Mouse (Mus musculus) right cerebral cortex, adult 2 months (tissue): Measurements from ENCODE around the gene Kirrel2.

Experiments used
- DNase-seq, 2 experiments: peaks; one replicate each; pipeline ENCODE4 v3.0.0; 2021 to 2022; ENCODE audit warnings: low spot score in 2 of 2

The Kirrel2 gene

GRCm38 (mm10) chr7:30450241-30450640, 7.2 kb downstream of the Kirrel2 start:
- DNase-seq = no peak

DNA sequence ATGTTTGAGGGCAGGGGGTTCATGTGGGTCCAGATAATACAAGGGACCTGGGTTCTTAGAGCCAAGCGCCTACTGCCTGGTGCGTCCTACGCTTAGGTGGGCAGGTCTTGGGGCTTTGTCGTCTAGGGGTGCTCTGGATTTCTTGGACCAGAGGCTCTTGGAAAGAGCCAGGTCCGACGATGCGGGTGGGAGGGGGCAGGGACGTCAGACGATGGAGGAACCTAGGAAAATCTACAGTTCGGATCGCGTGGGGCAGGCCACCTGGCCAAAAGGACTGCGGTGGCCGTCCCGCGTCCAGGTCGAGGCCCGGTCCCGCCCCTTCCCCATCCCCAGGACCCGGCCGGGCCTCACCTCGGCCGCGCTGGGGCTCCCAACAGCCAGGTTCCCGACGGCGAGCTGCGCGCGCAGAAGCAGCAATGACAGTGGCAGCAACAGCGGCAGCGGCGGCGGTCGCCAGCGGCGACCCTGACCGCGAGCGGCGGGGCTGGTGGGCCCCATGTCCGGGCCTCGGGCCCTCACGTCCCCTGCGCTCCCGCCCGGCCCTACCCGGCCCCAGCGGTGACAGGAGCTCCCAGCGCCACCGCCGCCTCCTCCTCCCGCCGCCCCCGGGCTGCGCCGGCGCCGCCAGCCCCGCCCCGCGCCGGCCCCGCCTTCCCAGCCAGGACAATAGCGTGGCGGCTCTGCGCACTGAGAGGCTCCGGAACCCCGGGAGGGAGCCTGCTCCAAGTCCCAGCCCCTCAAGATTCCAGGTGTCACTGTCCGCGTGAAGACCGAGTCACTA, 12.3 kb downstream of the Kirrel2 start, which contains the start of gene Aplp1:
Aplp1 (minus strand) TSS at position 565 of the 781 bp plus-strand sequence.
- DNase-seq = peak; percentile 78 to 80

DNA sequence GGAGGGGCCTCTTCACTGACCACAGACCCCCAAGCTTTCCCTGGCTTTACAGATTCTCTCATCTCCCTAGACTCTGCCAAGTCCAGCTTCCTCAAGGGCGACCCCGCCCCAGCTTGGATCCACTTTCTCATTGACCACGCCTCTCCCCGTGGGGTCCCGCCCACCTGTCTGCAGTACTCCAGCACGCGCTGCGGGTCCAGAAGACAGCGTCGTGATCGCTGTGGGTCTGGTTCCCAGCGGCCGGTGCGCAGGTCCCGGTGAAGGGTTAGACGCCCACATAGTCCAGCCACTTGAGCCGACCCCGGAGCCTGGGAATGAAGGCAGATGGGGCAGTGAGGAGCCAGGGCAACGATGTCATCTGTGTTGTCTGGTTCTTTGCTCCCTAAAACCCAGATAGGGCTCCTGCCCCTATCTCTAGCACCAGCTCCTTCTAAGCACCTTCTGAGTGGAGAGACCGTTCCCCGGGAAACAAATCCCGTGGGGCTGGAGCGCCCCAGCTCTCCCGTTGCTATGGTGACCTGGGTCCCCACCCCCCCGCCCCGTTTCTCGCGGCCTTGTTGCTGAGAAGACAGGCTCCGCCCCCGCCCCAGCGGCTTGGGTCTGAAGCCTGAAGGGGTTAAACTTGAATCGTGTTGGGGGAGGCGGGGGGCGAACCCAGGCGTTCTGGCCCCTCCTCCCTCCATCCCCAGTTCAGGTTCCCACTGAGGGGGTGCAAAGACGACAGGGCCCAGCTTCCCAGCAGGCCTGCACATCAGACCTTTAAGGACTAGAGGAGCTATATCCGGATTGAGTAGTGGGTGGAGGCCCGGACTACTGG, 13.1 kb downstream of the Kirrel2 start:
- DNase-seq = peak; percentile 71 to 79

DNA sequence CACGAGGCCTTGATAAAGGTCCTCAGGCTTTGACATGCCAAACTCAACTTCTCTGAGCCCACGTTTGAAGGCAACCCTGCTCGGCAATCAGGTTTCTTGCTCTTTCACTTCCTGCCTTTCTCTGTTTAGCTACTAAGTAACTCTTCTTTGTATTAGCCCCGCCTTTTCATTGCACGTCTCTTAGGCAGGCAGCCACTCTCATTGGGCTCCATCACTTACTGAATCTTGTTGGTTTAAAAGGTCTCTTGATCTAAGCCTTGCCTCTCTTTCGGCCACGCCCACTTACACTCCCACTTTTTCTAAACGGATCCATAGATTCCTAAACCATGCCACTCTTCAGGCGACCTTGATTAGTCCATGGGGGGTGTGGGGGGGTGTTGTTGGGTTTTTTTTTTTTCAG, 13.8 kb downstream of the Kirrel2 start:
- DNase-seq = no peak

- DNase-seq = peak; percentile 69 to 75
Measured at GRCm38 (mm10) chr7:30440697-30441096, 16.8 kb downstream of the Kirrel2 start.

DNA sequence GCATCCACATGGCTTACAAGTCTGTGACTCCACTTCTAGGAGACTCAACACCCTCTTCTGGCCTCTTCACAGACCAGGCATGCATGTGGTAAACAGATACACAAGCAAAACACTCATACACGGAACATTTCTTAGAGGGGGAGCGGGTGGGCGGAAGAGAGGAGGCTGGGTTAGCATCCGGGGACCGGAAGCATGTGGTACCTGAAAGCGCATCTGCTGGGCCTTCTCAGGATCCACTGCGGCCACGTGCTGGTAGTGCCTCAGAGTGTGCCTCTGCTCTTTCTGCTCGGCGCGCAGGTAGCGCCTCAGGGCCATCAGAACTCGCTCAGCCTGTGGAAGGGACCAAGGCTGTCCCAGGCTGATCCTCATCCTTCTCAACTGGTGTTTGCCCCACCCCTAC, 17.8 kb downstream of the Kirrel2 start:
- DNase-seq = no peak

GRCm38 (mm10) chr7:30436879-30437278, 20.6 kb downstream of the Kirrel2 start:
- DNase-seq = no peak

DNA sequence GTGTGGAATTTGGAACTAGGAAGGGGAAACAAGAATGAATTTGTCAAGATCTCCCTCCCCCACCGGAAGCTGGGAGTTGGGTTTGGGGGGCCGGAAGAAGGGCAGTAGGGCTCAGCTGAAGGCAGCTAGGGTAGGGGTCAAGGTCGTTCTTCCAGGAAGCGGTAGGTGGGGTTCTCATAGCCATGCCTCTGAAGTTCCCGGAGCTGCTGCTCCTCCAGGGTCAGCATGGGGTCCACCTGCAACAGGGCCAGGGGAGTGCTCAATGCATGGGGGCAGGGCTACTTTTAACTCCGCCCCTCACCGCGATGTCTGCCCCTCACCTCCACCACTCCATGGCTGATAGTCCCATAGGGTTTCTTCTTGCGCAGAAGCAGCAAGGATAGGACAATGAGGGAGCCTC, 22.3 kb downstream of the Kirrel2 start:
- DNase-seq = no peak

GRCm38 (mm10) chr7:30434701-30435100, 22.8 kb downstream of the Kirrel2 start:
- DNase-seq = no peak

DNA sequence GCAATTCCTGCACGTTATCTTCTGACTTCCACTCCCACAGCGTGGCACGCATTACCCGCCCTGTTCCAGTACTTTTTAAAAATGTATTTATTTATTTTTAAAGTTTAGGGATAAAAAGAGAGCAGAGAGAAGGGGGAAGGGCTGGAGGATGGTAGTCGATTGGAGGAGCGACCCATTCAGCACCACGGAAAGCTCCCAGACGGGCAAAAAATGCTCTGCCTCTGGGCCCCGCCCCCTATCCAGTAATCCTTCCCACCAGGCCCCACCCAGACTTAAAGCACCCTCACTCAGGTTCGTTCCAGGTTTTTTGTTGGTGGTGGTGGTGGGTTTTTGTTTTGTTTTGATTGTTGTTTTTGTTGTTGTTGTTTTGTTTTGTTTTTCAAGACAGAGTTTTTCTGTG, 23.3 kb downstream of the Kirrel2 start:
- DNase-seq = no peak

GRCm38 (mm10) chr7:30431793-30432192, 25.7 kb downstream of the Kirrel2 start:
- DNase-seq = peak; percentile 92 to 93

- no peak for DNase-seq
Measured at GRCm38 (mm10) chr7:30430191-30430590, 27.3 kb downstream of the Kirrel2 start.

- no peak for DNase-seq
Measured at GRCm38 (mm10) chr7:30429327-30429726, 28.2 kb downstream of the Kirrel2 start.

DNA sequence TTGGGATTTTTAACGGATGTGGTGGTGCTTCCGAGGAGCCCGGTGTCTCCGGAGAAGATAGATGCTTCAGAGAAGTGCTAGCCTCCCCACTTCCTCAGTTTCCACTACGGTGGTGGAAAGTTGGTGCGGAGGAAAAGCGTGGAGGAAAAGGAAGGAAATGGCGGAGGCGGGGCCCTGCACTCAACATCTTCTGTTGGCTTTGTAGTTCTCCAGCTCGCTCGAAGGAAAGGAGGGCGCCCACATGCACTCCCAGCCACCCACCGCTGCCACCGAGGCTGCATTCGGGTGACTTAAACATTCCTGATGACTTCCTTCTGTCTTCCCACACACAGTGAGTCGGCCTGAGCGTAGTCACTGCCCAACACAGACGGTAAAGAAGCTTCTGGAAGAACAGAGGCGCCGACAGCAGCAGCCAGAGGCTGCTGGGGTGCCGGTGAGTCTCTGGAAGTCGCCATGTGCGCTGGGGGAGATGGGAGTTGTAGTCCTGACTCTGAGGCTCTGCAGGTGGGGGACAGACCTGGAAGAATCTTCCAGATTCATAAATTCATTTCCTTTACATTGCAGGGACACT, 34.3 kb downstream of the Kirrel2 start:
- peak; percentile 71 to 74 for DNase-seq

DNA sequence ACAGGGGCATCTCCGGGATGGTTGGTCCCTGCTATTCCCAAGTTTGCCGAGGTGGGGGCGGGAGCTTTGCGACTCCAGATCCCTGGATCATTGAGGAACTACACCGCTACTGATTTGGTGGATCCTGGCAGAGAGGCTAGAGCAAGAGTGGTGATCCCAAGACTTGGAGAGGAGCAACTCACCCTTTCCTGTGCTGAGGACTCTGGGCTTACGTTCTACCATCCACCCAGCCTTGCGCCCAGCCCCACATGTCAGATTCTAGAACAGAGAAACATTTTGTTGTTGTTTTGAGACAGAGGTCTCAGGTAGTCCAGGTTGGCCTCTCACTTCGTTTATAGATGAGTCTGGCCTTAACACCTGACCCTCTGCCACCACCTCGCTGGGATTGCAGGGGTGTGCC, 34.9 kb downstream of the Kirrel2 start:
- no peak for DNase-seq

DNA sequence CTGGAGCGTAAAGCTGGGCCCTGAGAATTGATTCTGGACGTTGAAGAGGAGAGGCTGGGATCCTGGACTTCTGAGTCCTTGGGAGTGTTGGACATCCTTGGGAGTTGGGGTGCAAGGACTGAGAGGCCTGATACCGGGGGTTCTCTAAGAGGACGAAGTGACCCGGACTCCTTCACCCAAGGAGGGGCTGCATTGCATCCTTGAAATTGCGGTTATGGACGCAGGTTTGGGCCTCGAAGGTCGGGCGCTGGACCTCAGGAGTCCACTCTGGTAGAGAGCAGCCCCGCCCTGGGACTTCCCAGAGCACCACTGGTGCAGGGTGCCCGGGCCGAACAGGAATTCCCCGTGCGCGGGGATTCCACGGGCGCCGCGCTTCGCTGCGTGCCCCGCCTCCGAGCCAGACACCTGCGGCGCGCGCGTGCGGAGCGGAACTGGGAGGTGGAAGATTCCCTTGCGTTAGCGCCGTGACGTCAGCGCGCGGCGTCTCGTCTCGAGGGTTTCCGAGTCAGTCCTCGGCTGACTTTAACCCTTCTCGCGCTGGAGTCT, 35.5 kb downstream of the Kirrel2 start:
- DNase-seq = peak; percentile 95

GRCm38 (mm10) chr7:30421175-30421889, 36.2 kb downstream of the Kirrel2 start, which contains the start of gene Nfkbid:
Gene Nfkbid (plus strand): TSS chr7:30421732.
- no peak for DNase-seq

DNA sequence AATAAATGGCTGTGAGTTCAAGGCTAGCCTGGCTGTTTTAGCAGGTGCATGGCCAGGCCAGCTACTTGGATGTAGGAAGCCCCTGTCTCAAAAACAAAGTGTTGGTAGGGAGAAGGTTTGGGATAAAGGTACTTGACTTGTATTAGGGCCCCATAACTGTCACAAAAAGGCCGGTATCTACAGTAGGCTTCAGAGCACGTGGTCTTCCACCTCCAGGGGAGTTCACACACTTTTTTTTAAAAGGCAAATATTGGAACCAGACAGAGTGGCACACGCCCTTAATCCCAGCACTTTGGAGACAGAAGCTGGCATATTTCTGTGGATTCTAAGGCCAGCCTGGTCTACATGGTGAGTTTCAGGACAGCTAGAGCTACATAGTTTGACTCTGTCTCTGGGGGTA, 36.8 kb downstream of the Kirrel2 start:
- DNase-seq = no peak

GRCm38 (mm10) chr7:30419561-30420499, 37.7 kb downstream of the Kirrel2 start, which contains the start of gene Hcst:
Gene Hcst (minus strand): TSS chr7:30419854.
- DNase-seq = no peak

DNA sequence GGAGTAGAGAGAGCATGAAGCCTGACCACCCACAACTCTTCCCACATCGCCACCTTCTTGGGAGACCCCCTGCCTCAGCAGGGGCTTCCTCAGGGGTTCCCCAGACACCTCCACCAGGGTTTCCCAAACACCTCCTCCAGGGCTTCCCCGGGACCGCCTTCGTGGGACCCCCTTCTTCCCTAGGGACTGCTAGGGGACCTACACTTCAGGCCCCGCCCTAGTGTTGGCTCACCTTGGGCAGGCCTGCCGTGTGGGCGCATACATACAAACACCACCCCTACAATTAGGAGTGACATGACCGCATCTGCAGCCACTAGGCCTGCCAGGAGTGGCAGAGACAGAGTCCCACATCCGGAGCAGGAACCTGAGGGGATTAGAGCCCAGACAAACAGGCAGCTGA, 39.6 kb downstream of the Kirrel2 start:
- no peak for DNase-seq
